Mouse (Mus musculus): ENCODE measurements around the gene Srek1ip1. TPM values are rescaled to one million over a fixed set of nuclear protein-coding genes. Genes with fewer than 3 reads are reported as not detected.

Gene Srek1ip1
- polyA plus RNA-seq, 1 experiment from 2014 or later: 14.2 TPM

GRCm38 (mm10) chr13:104794421-104794820 is 2.1 kb downstream of the Srek1ip1 start:
- WGBS: 95% methylated on average over 3 of the region's 3 CpGs
- no peak overlapping the region for H3K4me2 ChIP-seq (ENCODE audit: low read depth, low read length)
- ATAC-seq (ENCODE audit: low read depth): no peak

GRCm38 (mm10) chr13:104799067-104799466 is 6.8 kb downstream of the Srek1ip1 start:
- no peak overlapping the region for H3K4me2 ChIP-seq (ENCODE audit: low read depth, low read length)
- no peaks in the 10 kb centered on the region for H3K9me3 ChIP-seq (ENCODE audit: control insufficient read depth, low read length)
- H3K4me1 ChIP-seq (ENCODE audit: control insufficient read depth, insufficient read depth, low read length): no peaks in the 10 kb centered on the region
- no peaks in the 10 kb centered on the region for H3K27me3 ChIP-seq (ENCODE audit: control insufficient read depth, insufficient read depth, low read length)
- no peak for ATAC-seq (ENCODE audit: low read depth)
- H3K9ac ChIP-seq (replicated peaks; ENCODE audit: low read depth, low read length): no peak overlapping the region
- WGBS: 97% methylated on average over 8 of the region's 8 CpGs
- peaks cover 12% of the 10 kb centered on the region; the same call in 1 of the 2 replicates for H3K36me3 ChIP-seq (ENCODE audit: control insufficient read depth, insufficient read depth, low read length)
- H3K27ac ChIP-seq (ENCODE audit: low read depth, low read length): no peak overlapping the region
- H3K4me3 ChIP-seq (ENCODE audit: low read depth, low read length): no peak overlapping the region

More at GRCm38 (mm10) chr13:104794421-104794820, 2.1 kb downstream of the Srek1ip1 start:
- no peaks in the 10 kb centered on the region for H3K27me3 ChIP-seq (ENCODE audit: control insufficient read depth, insufficient read depth, low read length)
- no peaks in the 10 kb centered on the region for H3K4me1 ChIP-seq (ENCODE audit: control insufficient read depth, insufficient read depth, low read length)
- peaks cover 10% of the 10 kb centered on the region; the same call in 1 of the 2 replicates for H3K36me3 ChIP-seq (ENCODE audit: control insufficient read depth, insufficient read depth, low read length)
- no peak overlapping the region for H3K9ac ChIP-seq (replicated peaks; ENCODE audit: low read depth, low read length)
- no peak overlapping the region for H3K27ac ChIP-seq (ENCODE audit: low read depth, low read length)
- no peaks in the 10 kb centered on the region for H3K9me3 ChIP-seq (ENCODE audit: control insufficient read depth, low read length)
- no peak overlapping the region for H3K4me3 ChIP-seq (ENCODE audit: low read depth, low read length)

DNA sequence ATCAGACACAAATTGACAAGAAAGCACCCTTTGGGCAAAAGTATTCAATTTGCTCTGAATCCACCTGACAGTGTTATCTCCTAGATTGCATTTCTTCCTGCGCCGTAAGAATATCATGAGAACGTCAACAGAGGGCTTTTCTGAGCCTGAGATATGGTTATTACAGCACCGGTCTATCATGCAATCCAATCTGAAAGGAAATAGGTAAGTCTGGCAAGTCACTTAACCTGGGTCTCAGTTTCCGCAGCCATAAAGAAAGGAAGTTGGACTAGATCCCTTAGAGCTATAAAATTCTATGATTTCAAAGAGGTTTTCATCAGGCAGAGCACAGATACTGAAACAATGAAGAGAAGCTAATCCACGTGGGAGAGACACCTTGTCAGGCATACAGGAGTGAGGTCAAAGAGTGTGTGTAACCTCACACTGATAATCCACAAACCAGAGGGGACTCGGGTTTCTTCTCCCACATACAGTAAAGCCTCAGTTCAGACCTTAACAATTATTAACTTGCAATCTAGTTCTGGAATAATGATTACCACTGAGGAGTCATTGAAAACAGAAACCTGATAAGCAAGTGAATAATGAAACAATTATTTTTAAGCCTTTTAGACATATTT is 7.4 kb downstream of the Srek1ip1 start:
- no peak for ATAC-seq (ENCODE audit: low read depth)
- Histone ChIP-seq H3K4me2 (ENCODE audit: low read depth, low read length) (no peak overlapping the region), H3K27me3 (ENCODE audit: control insufficient read depth, insufficient read depth, low read length) (no peaks in the 10 kb centered on the region), H3K4me3 (ENCODE audit: low read depth, low read length) (no peak overlapping the region), H3K9ac (replicated peaks; ENCODE audit: low read depth, low read length) (no peak overlapping the region), H3K9me3 (ENCODE audit: control insufficient read depth, low read length) (no peaks in the 10 kb centered on the region), H3K4me1 (ENCODE audit: control insufficient read depth, insufficient read depth, low read length) (no peaks in the 10 kb centered on the region), H3K27ac (ENCODE audit: low read depth, low read length) (no peak overlapping the region), H3K36me3 (ENCODE audit: control insufficient read depth, insufficient read depth, low read length) (peaks cover 12% of the 10 kb centered on the region; the same call in 1 of the 2 replicates)
- WGBS: 93% methylated on average over 7 of the region's 7 CpGs

- WGBS: 56% methylated on average over 3 of the region's 3 CpGs
Observed at GRCm38 (mm10) chr13:104805681-104806080, 13.4 kb downstream of the Srek1ip1 start.

GRCm38 (mm10) chr13:104816270-104816634 is 24.0 kb downstream of the Srek1ip1 start:
- peak; percentile 5; the same call in 1 of the 2 replicates for ATAC-seq (ENCODE audit: low read depth)
- peak overlapping the region; percentile 83 for H3K9ac ChIP-seq (replicated peaks; ENCODE audit: low read depth, low read length)
- H3K27me3 ChIP-seq (ENCODE audit: control insufficient read depth, insufficient read depth, low read length): no peaks in the 10 kb centered on the region

More at GRCm38 (mm10) chr13:104805681-104806080, 13.4 kb downstream of the Srek1ip1 start:
- no peak overlapping the region for H3K9ac ChIP-seq (replicated peaks; ENCODE audit: low read depth, low read length)
- no peak overlapping the region for H3K4me2 ChIP-seq (ENCODE audit: low read depth, low read length)
- no peak overlapping the region for H3K4me3 ChIP-seq (ENCODE audit: low read depth, low read length)
- H3K27ac ChIP-seq (ENCODE audit: low read depth, low read length): no peak overlapping the region
- no peaks in the 10 kb centered on the region for H3K27me3 ChIP-seq (ENCODE audit: control insufficient read depth, insufficient read depth, low read length)
- H3K4me1 ChIP-seq (ENCODE audit: control insufficient read depth, insufficient read depth, low read length): no peaks in the 10 kb centered on the region
- no peaks in the 10 kb centered on the region for H3K9me3 ChIP-seq (ENCODE audit: control insufficient read depth, low read length)
- H3K36me3 ChIP-seq (ENCODE audit: control insufficient read depth, insufficient read depth, low read length): peaks cover 12% of the 10 kb centered on the region; the same call in 1 of the 2 replicates
- ATAC-seq (ENCODE audit: low read depth): peak; percentile 31; the same call in 1 of the 2 replicates

DNA sequence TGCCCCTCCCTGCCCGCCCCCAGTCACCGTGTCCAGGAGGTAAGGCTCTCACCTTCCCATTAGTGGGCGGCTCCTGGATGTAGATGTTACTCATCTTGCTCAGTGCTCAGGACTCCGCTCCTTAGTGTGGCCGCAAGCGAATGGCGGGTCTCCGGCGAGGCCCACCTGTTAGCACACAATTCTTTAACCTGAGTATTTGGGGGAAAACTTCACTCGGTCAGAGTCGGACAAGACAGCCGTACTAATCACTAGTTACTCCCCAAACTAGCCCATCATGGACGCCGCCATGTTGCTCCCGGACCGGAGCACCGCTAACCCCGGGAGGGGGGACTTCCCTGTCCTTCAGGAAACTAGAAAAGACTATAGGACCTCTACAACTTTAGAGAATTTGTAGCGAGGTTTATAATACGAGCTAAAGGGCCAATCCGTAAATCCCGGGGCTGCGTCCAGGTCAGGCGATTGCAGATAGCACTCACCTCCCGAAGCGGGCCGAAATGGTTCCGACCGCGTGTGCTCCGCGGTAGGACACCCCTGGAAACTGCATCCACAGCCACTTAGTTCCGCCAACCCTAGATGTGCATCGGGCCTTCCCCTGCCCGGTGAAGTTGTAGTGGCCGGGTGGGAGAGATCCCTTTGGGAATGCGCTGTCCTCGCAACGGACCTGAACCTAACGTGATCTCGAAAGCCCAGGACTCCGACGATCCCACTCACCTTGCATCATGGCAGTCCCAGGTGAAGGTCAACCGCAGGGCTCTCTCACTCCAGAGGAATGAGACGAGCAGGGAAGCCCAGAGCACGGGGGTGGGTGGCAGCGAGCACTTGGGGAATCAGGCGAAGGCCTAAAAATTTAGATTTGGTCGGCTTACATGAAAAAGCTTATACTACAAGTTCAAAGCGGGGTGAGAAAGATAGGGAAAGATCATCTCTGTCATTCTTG is 24.6 kb downstream of the Srek1ip1 start, which contains the start of gene Cwc27:
TSS of gene Cwc27 (minus strand) at position 508 of the 937 bp plus-strand sequence.
- Histone ChIP-seq H3K27ac (ENCODE audit: low read depth, low read length) (peak within 1 kb of the TSS; percentile 76), H3K4me1 (ENCODE audit: control insufficient read depth, insufficient read depth, low read length) (peaks cover 17% of the 10 kb centered on the region), H3K9me3 (ENCODE audit: control insufficient read depth, low read length) (no peaks in the 10 kb centered on the region), H3K4me3 (ENCODE audit: low read depth, low read length) (peak within 1 kb of the TSS; percentile 73), H3K4me2 (ENCODE audit: low read depth, low read length) (peak within 1 kb of the TSS; percentile 69), H3K36me3 (ENCODE audit: control insufficient read depth, insufficient read depth, low read length) (no peaks in the 10 kb centered on the region), H3K9ac (replicated peaks; ENCODE audit: low read depth, low read length) (peak within 1 kb of the TSS; percentile 83), H3K27me3 (ENCODE audit: control insufficient read depth, insufficient read depth, low read length) (no peaks in the 10 kb centered on the region)
- WGBS: under 1% methylated on average over 50 of the region's 50 CpGs
- peak; percentile 97 for ATAC-seq (ENCODE audit: low read depth)

More at GRCm38 (mm10) chr13:104816270-104816634, 24.0 kb downstream of the Srek1ip1 start:
- Histone ChIP-seq H3K4me2 (ENCODE audit: low read depth, low read length) (peak overlapping the region; percentile 69), H3K27ac (ENCODE audit: low read depth, low read length) (no peak overlapping the region; the same call in 1 of the 2 replicates), H3K36me3 (ENCODE audit: control insufficient read depth, insufficient read depth, low read length) (no peaks in the 10 kb centered on the region), H3K9me3 (ENCODE audit: control insufficient read depth, low read length) (no peaks in the 10 kb centered on the region), H3K4me1 (ENCODE audit: control insufficient read depth, insufficient read depth, low read length) (peaks cover 17% of the 10 kb centered on the region), H3K4me3 (ENCODE audit: low read depth, low read length) (peak overlapping the region; percentile 73)
- 15% methylated on average over 8 of the region's 8 CpGs for WGBS

DNA sequence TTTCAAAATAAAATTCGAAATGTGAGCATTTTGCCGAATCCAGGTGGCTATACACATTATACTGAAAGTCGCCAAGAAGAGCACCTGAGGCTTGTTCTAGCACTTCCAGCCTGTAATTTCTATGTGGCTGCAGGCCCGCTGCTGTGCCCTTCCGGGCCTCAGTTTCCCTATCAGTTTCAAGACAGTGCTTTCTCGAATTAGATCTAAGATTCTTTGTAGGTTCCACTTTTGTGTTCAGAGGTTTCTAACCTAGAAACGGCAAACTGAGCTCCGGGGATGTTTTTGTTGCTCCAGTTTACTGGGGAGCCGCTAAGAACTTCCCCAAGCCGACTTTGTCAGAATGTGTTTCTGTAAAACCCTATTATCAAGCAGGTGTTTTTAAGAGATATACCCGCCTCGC is 25.4 kb downstream of the Srek1ip1 start:
- Histone ChIP-seq H3K4me2 (ENCODE audit: low read depth, low read length) (peak overlapping the region; percentile 69), H3K4me3 (ENCODE audit: low read depth, low read length) (peak overlapping the region; percentile 73), H3K27ac (ENCODE audit: low read depth, low read length) (no peak overlapping the region), H3K4me1 (ENCODE audit: control insufficient read depth, insufficient read depth, low read length) (peaks cover 17% of the 10 kb centered on the region), H3K36me3 (ENCODE audit: control insufficient read depth, insufficient read depth, low read length) (no peaks in the 10 kb centered on the region), H3K9ac (replicated peaks; ENCODE audit: low read depth, low read length) (peak overlapping the region; percentile 83; the same call in 1 of the 2 replicates), H3K9me3 (ENCODE audit: control insufficient read depth, low read length) (no peaks in the 10 kb centered on the region), H3K27me3 (ENCODE audit: control insufficient read depth, insufficient read depth, low read length) (no peaks in the 10 kb centered on the region)
- no peak for ATAC-seq (ENCODE audit: low read depth)
- 59% methylated on average over 12 of the region's 12 CpGs for WGBS

GRCm38 (mm10) chr13:104821192-104821591 is 28.9 kb downstream of the Srek1ip1 start:
- Histone ChIP-seq H3K4me3 (ENCODE audit: low read depth, low read length) (no peak overlapping the region), H3K36me3 (ENCODE audit: control insufficient read depth, insufficient read depth, low read length) (no peaks in the 10 kb centered on the region), H3K27me3 (ENCODE audit: control insufficient read depth, insufficient read depth, low read length) (no peaks in the 10 kb centered on the region), H3K4me2 (ENCODE audit: low read depth, low read length) (no peak overlapping the region), H3K9me3 (ENCODE audit: control insufficient read depth, low read length) (no peaks in the 10 kb centered on the region), H3K27ac (ENCODE audit: low read depth, low read length) (no peak overlapping the region), H3K9ac (replicated peaks; ENCODE audit: low read depth, low read length) (no peak overlapping the region), H3K4me1 (ENCODE audit: control insufficient read depth, insufficient read depth, low read length) (peaks cover 12% of the 10 kb centered on the region)
- ATAC-seq (ENCODE audit: low read depth): no peak
